Mouse (Mus musculus) neural tube, embryonic 11.5 days (tissue): ENCODE results near the gene Rmdn2. TPM values are rescaled to one million over a fixed set of nuclear protein-coding genes. Genes with fewer than 3 reads are reported as not detected.

Experiments used
- ATAC-seq: fragments of 200-750 bp; cut with Nextera tagmentation; 2 replicates; pipeline ENCODE4 v1.8.0; 2017; ENCODE audit warnings: moderate number of reproducible peaks, mild to moderate bottlenecking, moderate TSS enrichment, moderate library complexity; ENCODE audit not compliant: insufficient read depth, low FRiP score, low TSS enrichment
- DNase-seq: peaks from one replicate; pipeline ENCODE4 v3.0.0-alpha.2; 2015; ENCODE audit warnings: low spot score
- H3K27ac ChIP-seq: fragments of 300-500 bp; sonication (generic); 2 replicates; pipeline ENCODE4 v1.5.1; 2014; ENCODE audit warnings: low read depth, mild to moderate bottlenecking, low read length
- H3K27me3 ChIP-seq: fragments of 300-500 bp; sonication (generic); 2 replicates; pipeline ENCODE4 v1.6.1; 2014; ENCODE audit warnings: mild to moderate bottlenecking, low read length, mixed read lengths; ENCODE audit not compliant: control insufficient read depth, insufficient read depth
- H3K36me3 ChIP-seq: fragments of 300-500 bp; sonication (generic); 2 replicates; pipeline ENCODE4 v1.6.1; 2014; ENCODE audit warnings: mild to moderate bottlenecking, low read length, moderate library complexity, mixed read lengths; ENCODE audit not compliant: control insufficient read depth, insufficient read depth
- H3K4me1 ChIP-seq: fragments of 300-500 bp; sonication (generic); 2 replicates; pipeline ENCODE4 v1.6.1; 2014; ENCODE audit warnings: low read length, mixed read lengths; ENCODE audit not compliant: control insufficient read depth, insufficient read depth
- H3K4me2 ChIP-seq: fragments of 300-500 bp; sonication (generic); 2 replicates; pipeline ENCODE4 v1.6.1; 2014; ENCODE audit warnings: low read depth, mild to moderate bottlenecking, moderate library complexity
- H3K4me3 ChIP-seq: fragments of 300-500 bp; sonication (generic); 2 replicates; pipeline ENCODE4 v1.5.1; 2014; ENCODE audit warnings: low read depth, low read length
- H3K9ac ChIP-seq: fragments of 300-500 bp; sonication (generic); 2 replicates; pipeline ENCODE4 v1.6.1; 2014; ENCODE audit warnings: mild to moderate bottlenecking, low read length
- H3K9me3 ChIP-seq: fragments of 300-500 bp; sonication (generic); 2 replicates; pipeline ENCODE4 v1.6.1; 2016; ENCODE audit warnings: low read length; ENCODE audit not compliant: control insufficient read depth
- WGBS: fragments of 180-500 bp; shearing (Covaris S2); extraction: QIAGEN DNeasy Blood & Tissue Kit; methylation state at CpG from one replicate; pipeline ENCODE4 v1.1.7; 2014; 5-methylcytosine and 5-hydroxymethylcytosine counted together
- polyA plus RNA-seq: library from polyadenylated mRNA; unstranded; fragments of >200 nt; fragmentation: Nextera tagmentation; extraction: Ambion mirVana; gene quantifications from 2 replicates; pipeline ENCODE4 v1.2.1, GENCODE M21; 2014

Rmdn2 gene
- polyA plus RNA-seq, 1 experiment from 2014 or later: 5.8 TPM

DNA sequence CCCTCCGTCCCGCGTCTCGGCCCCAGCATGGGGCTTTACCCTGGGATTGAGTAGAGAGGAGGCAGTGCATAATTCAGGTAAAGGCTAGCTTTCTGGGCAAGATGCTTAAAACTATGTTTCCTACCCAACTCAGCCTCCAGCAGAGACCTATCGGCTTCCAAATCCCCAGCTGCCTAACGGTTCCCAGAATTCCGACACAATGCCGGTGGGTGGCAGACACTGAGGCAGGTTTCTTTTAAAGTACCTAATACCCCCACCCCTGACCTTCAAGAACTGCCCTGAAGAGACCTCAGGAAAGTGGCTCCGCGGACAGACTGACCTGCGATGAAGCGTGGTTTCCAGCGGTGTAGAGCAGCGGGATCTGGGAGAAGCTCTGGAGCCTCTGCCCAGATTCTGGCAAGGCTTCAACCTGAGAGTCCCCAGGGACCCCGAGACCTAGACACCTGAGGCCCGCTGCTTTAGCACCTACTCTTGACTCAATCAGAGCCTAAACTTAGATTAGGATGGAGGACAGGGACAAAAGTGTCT lies 102.8 kb downstream of the Rmdn2 start:
- Histone ChIP-seq H3K9ac (no peak overlapping the region; the same call in 1 of the 2 replicates), H3K27ac (no peak overlapping the region), H3K9me3 (no peaks in the 10 kb centered on the region), H3K4me1 (peaks cover 15% of the 10 kb centered on the region; the same call in 1 of the 2 replicates), H3K27me3 (peaks cover 51% of the 10 kb centered on the region), H3K36me3 (no peaks in the 10 kb centered on the region), H3K4me2 (peak overlapping the region; percentile 89), H3K4me3 (peak overlapping the region; percentile 43)
- no peak for DNase-seq
- under 1% methylated on average over 16 of the region's 16 CpGs for WGBS
- no peak for ATAC-seq

DNA sequence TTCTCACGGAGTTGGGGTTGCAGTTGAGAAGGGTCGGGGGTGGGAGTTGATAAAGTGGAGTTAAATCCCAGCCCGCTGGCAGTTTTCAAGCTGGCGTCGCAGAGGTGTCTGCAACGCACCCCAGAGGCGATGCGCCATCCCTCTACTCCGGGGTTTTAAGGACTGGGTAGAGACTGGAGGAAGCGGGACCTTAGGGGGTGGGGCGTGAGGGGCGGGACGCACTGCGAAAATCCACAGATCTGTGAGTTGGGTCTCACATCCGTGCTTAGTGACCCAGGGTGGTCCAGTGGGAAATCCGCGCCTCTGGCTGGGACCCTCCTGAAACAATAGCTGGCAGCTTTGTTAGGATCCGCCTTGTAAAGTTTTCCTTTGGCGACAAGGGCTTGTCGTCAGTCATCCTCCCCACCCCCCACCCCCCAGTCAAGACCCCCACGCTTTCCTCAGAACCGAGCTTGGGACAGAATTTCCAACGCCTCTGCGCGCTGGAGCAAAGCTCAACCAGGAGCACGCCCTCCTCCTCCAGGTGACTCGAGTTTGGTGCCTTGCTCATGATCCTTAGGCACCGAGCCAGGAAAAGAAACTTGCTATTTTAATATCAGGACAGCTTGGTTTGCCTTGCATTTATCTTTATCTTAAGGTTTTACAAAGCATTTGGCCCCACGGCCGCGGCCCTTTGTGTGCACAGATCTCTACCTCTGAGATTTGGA lies 103.4 kb downstream of the Rmdn2 start, which contains the start of gene Cyp1b1:
TSS of gene Cyp1b1 (minus strand) at position 131 of the 707 bp plus-strand sequence.
- Histone ChIP-seq H3K36me3 (no peaks in the 10 kb centered on the region), H3K9me3 (no peaks in the 10 kb centered on the region), H3K27ac (no peak within 1 kb of the TSS), H3K4me1 (peaks cover 15% of the 10 kb centered on the region; the same call in 1 of the 2 replicates), H3K4me2 (peak within 1 kb of the TSS; percentile 89), H3K9ac (peak within 1 kb of the TSS; percentile 57), H3K4me3 (peak within 1 kb of the TSS; percentile 43), H3K27me3 (peaks cover 45% of the 10 kb centered on the region)
- peak; percentile 51 for DNase-seq
- under 1% methylated on average over 31 of the region's 31 CpGs for WGBS
- peak; percentile 36 for ATAC-seq

GRCm38 (mm10) chr17:79715649-79716143 lies 104.0 kb downstream of the Rmdn2 start:
- WGBS: under 1% methylated on average over 42 of the region's 42 CpGs
- peaks cover 15% of the 10 kb centered on the region; the same call in 1 of the 2 replicates for H3K4me1 ChIP-seq
- peak; percentile 91 for DNase-seq
- H3K4me2 ChIP-seq: peak overlapping the region; percentile 89
- no peaks in the 10 kb centered on the region for H3K9me3 ChIP-seq
- H3K36me3 ChIP-seq: no peaks in the 10 kb centered on the region
- H3K9ac ChIP-seq: peak overlapping the region; percentile 57
- peak; percentile 84 for ATAC-seq
- H3K27me3 ChIP-seq: peaks cover 43% of the 10 kb centered on the region
- no peak overlapping the region for H3K27ac ChIP-seq
- peak overlapping the region; percentile 43 for H3K4me3 ChIP-seq

GRCm38 (mm10) chr17:79720681-79721080 lies 109.0 kb downstream of the Rmdn2 start:
- 0 out of 2 replicates have a peak, but pooled peaks cover 2% of the 10 kb centered on the region for H3K27me3 ChIP-seq
- H3K9me3 ChIP-seq: no peaks in the 10 kb centered on the region
- DNase-seq (no peak), ATAC-seq (no peak)
- WGBS: 83% methylated on average over 7 of the region's 7 CpGs
- no peak overlapping the region for H3K4me3 ChIP-seq
- no peak overlapping the region for H3K4me2 ChIP-seq
- H3K4me1 ChIP-seq: no peaks in the 10 kb centered on the region
- no peak overlapping the region for H3K27ac ChIP-seq
- H3K9ac ChIP-seq: no peak overlapping the region
- H3K36me3 ChIP-seq: no peaks in the 10 kb centered on the region

DNA sequence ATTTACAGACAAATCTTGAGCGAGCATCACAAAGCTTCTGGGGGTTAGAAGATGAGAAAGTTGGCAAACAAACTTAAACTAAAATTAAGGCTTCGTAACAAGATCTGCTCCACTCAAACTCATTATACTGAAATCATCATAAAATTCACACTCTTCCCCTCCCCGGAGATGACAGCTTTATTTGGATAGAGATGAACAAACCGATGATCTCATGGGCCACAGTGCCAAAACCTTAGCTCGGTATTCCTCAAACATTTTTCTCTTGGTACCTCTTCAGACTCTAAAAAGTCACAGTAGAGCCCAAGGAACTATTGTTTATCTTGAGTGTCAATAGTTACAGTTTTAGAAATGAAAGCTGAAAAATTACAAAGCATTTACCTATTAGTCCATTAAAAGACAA lies 115.0 kb downstream of the Rmdn2 start:
- Histone ChIP-seq H3K36me3 (no peaks in the 10 kb centered on the region), H3K4me3 (no peak overlapping the region), H3K27me3 (no peaks in the 10 kb centered on the region), H3K9ac (no peak overlapping the region), H3K27ac (no peak overlapping the region), H3K9me3 (no peaks in the 10 kb centered on the region), H3K4me2 (no peak overlapping the region), H3K4me1 (no peaks in the 10 kb centered on the region)
- WGBS: 88% methylated on average over 5 of the region's 5 CpGs
- ATAC-seq: no peak
- no peak for DNase-seq

DNA sequence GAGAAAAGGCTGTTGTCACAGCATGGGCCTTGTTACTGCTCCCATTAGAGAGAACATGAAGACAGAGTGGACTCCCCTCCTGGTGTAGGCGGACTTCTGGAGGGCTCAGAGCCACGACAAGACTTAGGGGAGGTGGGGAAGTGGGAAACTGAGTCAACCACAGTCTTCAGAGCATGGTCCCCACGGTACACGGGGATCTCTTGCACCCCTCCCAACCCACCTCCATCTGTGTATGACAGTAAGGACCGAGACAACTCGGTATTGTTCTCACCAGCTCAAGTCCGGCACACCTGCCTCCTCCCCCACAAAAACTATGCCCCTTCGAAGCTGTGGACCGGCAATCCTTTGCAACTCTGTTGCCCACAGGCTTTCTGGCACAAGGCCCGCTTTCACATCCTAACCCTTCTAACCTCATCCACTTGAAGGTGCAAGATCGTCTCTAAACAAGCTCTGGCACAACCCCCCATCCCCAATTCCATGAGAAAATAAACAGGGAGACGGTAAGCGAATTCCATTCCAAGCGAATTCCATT lies 116.5 kb downstream of the Rmdn2 start:
- DNase-seq (no peak), ATAC-seq (no peak)
- Histone ChIP-seq H3K4me2 (no peak overlapping the region), H3K4me1 (no peaks in the 10 kb centered on the region), H3K36me3 (no peaks in the 10 kb centered on the region), H3K27me3 (no peaks in the 10 kb centered on the region), H3K27ac (no peak overlapping the region), H3K9ac (no peak overlapping the region), H3K9me3 (no peaks in the 10 kb centered on the region), H3K4me3 (no peak overlapping the region)
- WGBS: 42% methylated on average over 14 of the region's 14 CpGs

GRCm38 (mm10) chr17:79728585-79729503 lies 117.2 kb downstream of the Rmdn2 start:
- ATAC-seq (no peak), DNase-seq (no peak)
- Histone ChIP-seq H3K36me3 (no peaks in the 10 kb centered on the region), H3K4me3 (no peak overlapping the region), H3K27ac (no peak overlapping the region), H3K4me2 (no peak overlapping the region), H3K9ac (no peak overlapping the region), H3K27me3 (no peaks in the 10 kb centered on the region), H3K9me3 (no peaks in the 10 kb centered on the region), H3K4me1 (no peaks in the 10 kb centered on the region)
- 49% methylated on average over 16 of the region's 16 CpGs for WGBS

DNA sequence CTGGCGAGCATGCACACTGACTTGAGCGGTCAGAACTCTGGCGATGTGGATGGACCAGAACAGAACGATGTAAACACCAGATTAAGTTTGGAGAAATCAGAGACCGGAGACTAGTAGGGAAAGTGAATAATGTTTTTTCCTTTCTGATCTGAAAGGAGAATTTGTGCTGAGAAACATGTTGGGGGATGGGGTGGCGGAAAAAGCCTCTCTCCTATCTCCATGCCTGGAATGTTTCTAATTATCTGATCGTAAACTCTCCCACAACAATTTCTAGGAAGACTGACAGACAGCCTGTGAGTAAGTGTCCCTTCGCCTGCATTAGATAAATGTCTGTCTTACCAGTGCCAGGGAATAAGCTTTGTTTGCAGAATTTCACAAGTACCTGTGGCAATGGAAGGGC lies 119.3 kb downstream of the Rmdn2 start:
- no peak overlapping the region for H3K4me2 ChIP-seq
- no peak for ATAC-seq

More for the DNA sequence above, 119.3 kb downstream of the Rmdn2 start:
- H3K9me3 ChIP-seq: no peaks in the 10 kb centered on the region
- no peak overlapping the region for H3K4me3 ChIP-seq
- H3K9ac ChIP-seq: no peak overlapping the region
- WGBS: 72% methylated on average over 8 of the region's 8 CpGs
- no peaks in the 10 kb centered on the region for H3K4me1 ChIP-seq
- no peak overlapping the region for H3K27ac ChIP-seq
- no peak for DNase-seq
- no peaks in the 10 kb centered on the region for H3K27me3 ChIP-seq
- no peaks in the 10 kb centered on the region for H3K36me3 ChIP-seq
